Mouse (Mus musculus) liver, adult (tissue): Measurements from ENCODE around the gene Lenep.
A peak's percentile ranks its signal among the peaks of the same experiment; 100 is the strongest.

Experiments
- GATA4 ChIP-seq: IDR thresholded peaks from 2 replicates; pipeline ENCODE4 v1.6.1; 2014; ENCODE audit warnings: mild to moderate bottlenecking, low read length; ENCODE audit not compliant: insufficient replicate concordance

Lenep gene

GRCm38 (mm10) chr3:89422556-89423205, 20.1 kb upstream of the Lenep start:
- TF ChIP-seq GATA4, result no peak

DNA sequence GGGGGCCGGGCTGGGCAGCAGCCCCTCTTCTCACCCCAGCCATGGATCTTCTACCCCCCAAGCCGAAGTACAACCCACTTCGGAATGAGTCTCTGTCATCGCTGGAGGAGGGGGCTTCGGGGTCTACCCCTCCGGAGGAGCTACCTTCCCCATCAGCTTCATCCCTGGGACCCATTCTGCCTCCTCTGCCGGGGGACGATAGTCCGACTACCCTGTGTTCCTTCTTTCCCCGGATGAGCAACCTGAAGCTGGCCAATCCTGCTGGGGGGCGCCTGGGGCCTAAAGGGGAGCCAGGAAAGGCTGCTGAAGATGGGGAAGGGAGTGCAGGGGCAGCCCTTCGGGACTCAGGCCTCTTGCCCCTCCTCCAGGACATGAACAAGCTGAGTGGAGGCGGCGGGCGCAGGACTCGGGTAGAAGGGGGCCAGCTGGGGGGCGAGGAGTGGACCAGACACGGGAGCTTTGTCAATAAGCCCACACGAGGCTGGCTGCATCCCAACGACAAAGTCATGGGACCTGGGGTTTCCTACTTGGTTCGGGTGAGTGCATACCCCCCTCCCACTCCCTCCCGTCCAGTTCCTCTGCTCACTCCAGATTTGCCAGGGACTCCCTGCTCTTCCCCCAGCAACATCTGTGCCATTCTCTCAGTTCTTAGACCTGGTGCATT, 19.3 kb upstream of the Lenep start:
- TF ChIP-seq GATA4, result no peak

GRCm38 (mm10) chr3:89421002-89421774, 18.6 kb upstream of the Lenep start:
- TF ChIP-seq GATA4, result no peak

- no peak for TF ChIP-seq GATA4
Measured at GRCm38 (mm10) chr3:89420421-89420820, 17.8 kb upstream of the Lenep start.

- no peak for TF ChIP-seq GATA4
Measured at GRCm38 (mm10) chr3:89419981-89420380, 17.4 kb upstream of the Lenep start.

DNA sequence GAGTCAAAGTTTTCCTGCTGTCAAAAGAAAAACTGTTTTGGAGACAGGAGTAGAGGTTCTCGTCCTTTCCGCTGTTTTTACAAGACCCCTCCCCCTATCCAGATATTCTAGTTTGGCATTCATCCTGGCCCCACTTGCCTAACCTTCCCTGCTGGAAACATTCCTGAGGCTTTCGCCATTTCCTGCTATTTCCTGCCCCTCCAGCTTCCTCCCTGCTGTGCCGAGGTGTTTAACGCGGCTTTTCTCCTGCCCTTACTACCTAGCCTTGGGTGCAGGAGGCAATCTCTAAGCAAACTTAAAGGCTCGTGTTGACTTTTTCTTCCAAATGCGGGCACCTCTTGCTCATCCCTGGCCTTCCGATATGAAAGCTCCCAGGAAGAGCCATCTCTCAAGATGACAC, 17.0 kb upstream of the Lenep start:
- no peak for TF ChIP-seq GATA4

- TF ChIP-seq GATA4, result no peak
Measured at GRCm38 (mm10) chr3:89418861-89419250, 16.3 kb upstream of the Lenep start.

DNA sequence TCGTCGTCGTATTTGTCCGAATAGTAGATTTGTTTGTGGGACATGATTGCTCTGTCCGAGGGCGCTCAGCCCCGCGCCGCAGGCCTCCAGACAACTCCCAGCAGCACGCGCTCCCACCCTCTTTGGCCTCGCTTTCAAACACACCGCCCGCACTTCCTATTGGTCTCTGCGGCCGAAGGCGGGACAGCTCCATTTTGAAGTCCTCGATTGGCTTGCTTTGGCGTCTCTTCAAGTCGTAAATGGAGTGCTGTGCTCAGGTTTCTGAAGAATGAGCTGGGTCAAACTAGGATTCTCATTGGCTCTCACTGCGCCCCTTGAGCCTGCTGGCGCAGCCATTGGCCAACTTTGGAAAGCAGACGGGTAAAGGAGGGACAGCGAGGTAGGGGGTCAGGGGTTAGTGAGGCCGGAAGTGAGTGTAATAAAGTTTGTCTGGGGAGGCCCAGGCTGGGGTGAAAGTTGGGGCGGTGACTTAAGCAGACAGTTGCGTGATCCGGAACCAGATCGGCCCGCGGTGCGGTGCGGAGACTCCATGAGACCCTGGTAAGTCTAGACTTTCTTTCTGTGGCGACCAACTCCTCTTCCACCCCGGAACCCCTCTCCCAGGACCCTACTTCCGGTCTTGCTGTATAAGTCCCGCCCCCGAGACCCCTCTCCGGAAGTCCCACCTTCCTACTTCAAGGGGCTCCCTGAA, 15.7 kb upstream of the Lenep start, which contains the start of the genes Cks1b and Shc1:
Cks1b (minus strand) TSS at position 214 of the 691 bp plus-strand sequence.
Shc1 (plus strand) TSS at position 274 of the 691 bp plus-strand sequence.
- no peak for TF ChIP-seq GATA4

- no peak for TF ChIP-seq GATA4
Measured at GRCm38 (mm10) chr3:89417840-89418169, 15.2 kb upstream of the Lenep start.

- no peak for TF ChIP-seq GATA4
Measured at GRCm38 (mm10) chr3:89417131-89417530, 14.5 kb upstream of the Lenep start.

GRCm38 (mm10) chr3:89416158-89416557, 13.6 kb upstream of the Lenep start:
- TF ChIP-seq GATA4, result no peak

GRCm38 (mm10) chr3:89411490-89412393, 9.1 kb upstream of the Lenep start, which contains the start of gene Flad1:
Flad1 (minus strand) TSS chr3:89411870.
- TF ChIP-seq GATA4, result peak; percentile 49; the same call in 1 of the 2 replicates

GRCm38 (mm10) chr3:89410864-89411263, 8.3 kb upstream of the Lenep start:
- TF ChIP-seq GATA4, result no peak

- no peak for TF ChIP-seq GATA4
Measured at GRCm38 (mm10) chr3:89409701-89410100, 7.1 kb upstream of the Lenep start.
